Mouse (Mus musculus): Measurements from ENCODE around the gene Zbtb20.

DNA sequence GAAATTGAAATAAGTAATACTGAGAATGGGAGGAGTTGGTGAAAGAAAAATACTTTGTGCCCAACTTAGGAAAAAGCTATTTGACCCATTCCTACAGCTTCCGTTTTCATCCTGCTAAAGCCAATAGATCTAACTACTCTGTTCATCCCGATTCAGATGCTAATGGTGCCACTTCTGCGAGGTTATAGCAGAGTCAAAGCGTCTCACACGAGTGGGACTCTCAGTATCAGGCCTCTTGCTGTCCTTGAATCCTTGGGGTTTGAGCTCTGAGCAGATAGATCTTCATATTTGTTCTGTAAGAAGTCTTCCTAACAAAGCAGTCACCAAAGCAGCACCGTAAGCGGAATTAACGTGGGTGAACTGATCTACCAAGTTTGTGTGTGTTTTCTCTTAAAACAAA lies 37.6 kb downstream of the Zbtb20 start:
- TF ChIP-seq CTCF (IDR thresholded peaks at IDR 0.05; ENCODE audit: control insufficient read depth, insufficient read depth, insufficient replicate concordance, low read depth, low read length) = no peak
- no peak for TF ChIP-seq POLR2A (IDR thresholded peaks at IDR 0.05; ENCODE audit: control insufficient read depth, low read depth, low read length)
